Mouse (Mus musculus): ENCODE measurements around the gene Herc3. TPM values are rescaled to one million over a fixed set of nuclear protein-coding genes. Genes with fewer than 3 reads are reported as not detected.
"Not testable (repeated sequence)": the region's sequence is repeated elsewhere in the genome, so short reads cannot be mapped to it uniquely, and the experiment has no call there.

The Herc3 gene
- 2.4 and 2.9 TPM in 2 replicates for polyA plus RNA-seq (2015; fragmentation: Nextera tagmentation; extraction: Ambion mirVana)

GRCm38 (mm10) chr6:58831232-58832009 lies at the start of gene Herc3:
TSS of gene Herc3 (plus strand) at chr6:58831465.
- Histone ChIP-seq H3K4me3 (replicated peaks) (peak within 1 kb of the TSS; percentile 76), H3K9me3 (replicated peaks) (no peaks in the 10 kb centered on the region), H3K27ac (replicated peaks) (peak within 1 kb of the TSS; percentile 81), H3K36me3 (replicated peaks) (no peaks in the 10 kb centered on the region), H3K27me3 (0 out of 2 replicates have a peak, but pooled peaks cover 5% of the 10 kb centered on the region), H3K9ac (peak within 1 kb of the TSS; percentile 57), H3K4me1 (replicated peaks) (peaks cover 22% of the 10 kb centered on the region), H3K4me2 (peak within 1 kb of the TSS; percentile 97)
- WGBS (ENCODE audit: insufficient replicate concordance) = under 1% methylated on average over 83 of the region's 83 CpGs
- ATAC-seq (ENCODE audit: insufficient read depth) = peak; percentile 85

GRCm38 (mm10) chr6:58801394-58801793 lies 29.9 kb upstream of the Herc3 start:
- H3K4me3 ChIP-seq (replicated peaks) = no peak overlapping the region
- no peak overlapping the region for H3K27ac ChIP-seq (replicated peaks)
- no peaks in the 10 kb centered on the region for H3K4me1 ChIP-seq (replicated peaks)
- no peak for ATAC-seq (ENCODE audit: insufficient read depth)
- no peak overlapping the region for H3K9ac ChIP-seq
- no peaks in the 10 kb centered on the region for H3K9me3 ChIP-seq (replicated peaks)
- no peaks in the 10 kb centered on the region for H3K36me3 ChIP-seq (replicated peaks)
- H3K4me2 ChIP-seq = no peak overlapping the region
- H3K27me3 ChIP-seq = no peaks in the 10 kb centered on the region

- H3K36me3 ChIP-seq (replicated peaks) = no peaks in the 10 kb centered on the region
- H3K4me2 ChIP-seq = no peak overlapping the region
- no peaks in the 10 kb centered on the region for H3K4me1 ChIP-seq (replicated peaks)
- H3K27ac ChIP-seq (replicated peaks) = no peak overlapping the region
- no peaks in the 10 kb centered on the region for H3K9me3 ChIP-seq (replicated peaks)
- no peak overlapping the region for H3K9ac ChIP-seq
- H3K27me3 ChIP-seq = no peaks in the 10 kb centered on the region
- H3K4me3 ChIP-seq (replicated peaks) = no peak overlapping the region
- ATAC-seq (ENCODE audit: insufficient read depth) = no peak
Observed at GRCm38 (mm10) chr6:58814381-58814780, 16.9 kb upstream of the Herc3 start.

- not testable (repeated sequence) for H3K9ac ChIP-seq; ATAC-seq (ENCODE audit: insufficient read depth); H3K27ac ChIP-seq (replicated peaks); H3K36me3 ChIP-seq (replicated peaks); H3K4me1 ChIP-seq (replicated peaks); H3K4me3 ChIP-seq (replicated peaks); H3K27me3 ChIP-seq; H3K4me2 ChIP-seq; H3K9me3 ChIP-seq (replicated peaks)
- WGBS (ENCODE audit: insufficient replicate concordance) = 91% methylated on average over 6 of the region's 11 CpGs
Observed at GRCm38 (mm10) chr6:58817037-58817436, 14.2 kb upstream of the Herc3 start.

- H3K4me2 ChIP-seq = no peak overlapping the region
- no peaks in the 10 kb centered on the region for H3K9me3 ChIP-seq (replicated peaks)
- no peaks in the 10 kb centered on the region for H3K27me3 ChIP-seq
- no peaks in the 10 kb centered on the region for H3K4me1 ChIP-seq (replicated peaks)
- H3K4me3 ChIP-seq (replicated peaks) = no peak overlapping the region
- H3K27ac ChIP-seq (replicated peaks) = no peak overlapping the region
- WGBS (ENCODE audit: insufficient replicate concordance) = 60% methylated on average over 2 of the region's 2 CpGs
- H3K36me3 ChIP-seq (replicated peaks) = no peaks in the 10 kb centered on the region
- no peak overlapping the region for H3K9ac ChIP-seq
- ATAC-seq (ENCODE audit: insufficient read depth) = no peak
Observed at GRCm38 (mm10) chr6:58825619-58826018, 5.6 kb upstream of the Herc3 start.

GRCm38 (mm10) chr6:58826089-58826488 lies 5.2 kb upstream of the Herc3 start:
- ATAC-seq (ENCODE audit: insufficient read depth) = no peak
- no peaks in the 10 kb centered on the region for H3K27me3 ChIP-seq
- peaks cover 4% of the 10 kb centered on the region for H3K4me1 ChIP-seq (replicated peaks)
- WGBS (ENCODE audit: insufficient replicate concordance) = 53% methylated on average over 2 of the region's 2 CpGs
- H3K36me3 ChIP-seq (replicated peaks) = no peaks in the 10 kb centered on the region
- no peak overlapping the region for H3K4me3 ChIP-seq (replicated peaks)
- H3K9me3 ChIP-seq (replicated peaks) = no peaks in the 10 kb centered on the region
- no peak overlapping the region for H3K9ac ChIP-seq
- H3K27ac ChIP-seq (replicated peaks) = no peak overlapping the region
- H3K4me2 ChIP-seq = no peak overlapping the region

GRCm38 (mm10) chr6:58828582-58828981 lies 2.7 kb upstream of the Herc3 start:
- peaks cover 22% of the 10 kb centered on the region for H3K4me1 ChIP-seq (replicated peaks)
- H3K4me3 ChIP-seq (replicated peaks) = no peak overlapping the region
- no peak overlapping the region for H3K9ac ChIP-seq
- no peak overlapping the region for H3K27ac ChIP-seq (replicated peaks)
- no peak for ATAC-seq (ENCODE audit: insufficient read depth)
- 75% methylated on average over 1 of the region's 1 CpGs for WGBS (ENCODE audit: insufficient replicate concordance)
- no peaks in the 10 kb centered on the region for H3K9me3 ChIP-seq (replicated peaks)
- no peaks in the 10 kb centered on the region for H3K36me3 ChIP-seq (replicated peaks)
- 0 out of 2 replicates have a peak, but pooled peaks cover 5% of the 10 kb centered on the region for H3K27me3 ChIP-seq
- H3K4me2 ChIP-seq = no peak overlapping the region

GRCm38 (mm10) chr6:58830840-58831231 lies 429 bp upstream of the Herc3 start:
- 15% methylated on average over 7 of the region's 7 CpGs for WGBS (ENCODE audit: insufficient replicate concordance)
- Histone ChIP-seq H3K4me3 (replicated peaks) (peak overlapping the region; percentile 76), H3K9ac (no peak overlapping the region), H3K36me3 (replicated peaks) (no peaks in the 10 kb centered on the region), H3K27me3 (0 out of 2 replicates have a peak, but pooled peaks cover 5% of the 10 kb centered on the region), H3K27ac (replicated peaks) (no peak overlapping the region), H3K4me1 (replicated peaks) (peaks cover 22% of the 10 kb centered on the region), H3K9me3 (replicated peaks) (no peaks in the 10 kb centered on the region), H3K4me2 (peak overlapping the region; percentile 97)
- ATAC-seq (ENCODE audit: insufficient read depth) = no peak

- peak overlapping the region; percentile 76 for H3K4me3 ChIP-seq (replicated peaks)
- H3K27me3 ChIP-seq = 0 out of 2 replicates have a peak, but pooled peaks cover 5% of the 10 kb centered on the region
- no peak overlapping the region for H3K27ac ChIP-seq (replicated peaks)
- ATAC-seq (ENCODE audit: insufficient read depth) = no peak
- H3K4me2 ChIP-seq = peak overlapping the region; percentile 97
- H3K9ac ChIP-seq = no peak overlapping the region
- no peaks in the 10 kb centered on the region for H3K36me3 ChIP-seq (replicated peaks)
- 40% methylated on average over 7 of the region's 7 CpGs for WGBS (ENCODE audit: insufficient replicate concordance)
- no peaks in the 10 kb centered on the region for H3K9me3 ChIP-seq (replicated peaks)
- H3K4me1 ChIP-seq (replicated peaks) = peaks cover 22% of the 10 kb centered on the region
Observed at GRCm38 (mm10) chr6:58832591-58833018, 1.3 kb downstream of the Herc3 start.

- 59% methylated on average over 7 of the region's 7 CpGs for WGBS (ENCODE audit: insufficient replicate concordance)
- no peak for ATAC-seq (ENCODE audit: insufficient read depth)
- Histone ChIP-seq H3K4me2 (no peak overlapping the region), H3K36me3 (replicated peaks) (no peaks in the 10 kb centered on the region), H3K9ac (no peak overlapping the region), H3K9me3 (replicated peaks) (no peaks in the 10 kb centered on the region), H3K27me3 (0 out of 2 replicates have a peak, but pooled peaks cover 5% of the 10 kb centered on the region), H3K4me3 (replicated peaks) (no peak overlapping the region), H3K4me1 (replicated peaks) (peaks cover 22% of the 10 kb centered on the region), H3K27ac (replicated peaks) (no peak overlapping the region)
Observed at GRCm38 (mm10) chr6:58834470-58834869, 3.2 kb downstream of the Herc3 start.

- Histone ChIP-seq H3K27ac (replicated peaks) (no peak overlapping the region), H3K9me3 (replicated peaks) (no peaks in the 10 kb centered on the region), H3K36me3 (replicated peaks) (no peaks in the 10 kb centered on the region), H3K4me3 (replicated peaks) (no peak overlapping the region), H3K4me2 (no peak overlapping the region), H3K9ac (no peak overlapping the region), H3K4me1 (replicated peaks) (peaks cover 22% of the 10 kb centered on the region), H3K27me3 (0 out of 2 replicates have a peak, but pooled peaks cover 5% of the 10 kb centered on the region)
- ATAC-seq (ENCODE audit: insufficient read depth) = no peak
- WGBS (ENCODE audit: insufficient replicate concordance) = 64% methylated on average over 1 of the region's 1 CpGs
Observed at GRCm38 (mm10) chr6:58835591-58835990, 4.3 kb downstream of the Herc3 start.
